Mouse (Mus musculus) frontal cortex, postnatal 25 days (tissue): ENCODE results near the gene Naa60.

Experiments
- DNase-seq, 2 experiments: peaks; one replicate each; pipeline ENCODE4 v3.0.0; 2022; ENCODE audit warnings: low spot score in 2 of 2

Gene Naa60

GRCm38 (mm10) chr16:3885065-3885670, 13.0 kb downstream of the Naa60 start:
- DNase-seq: no peak

GRCm38 (mm10) chr16:3891621-3892295, 19.6 kb downstream of the Naa60 start:
- no peak for DNase-seq

- DNase-seq: no peak
Measured at GRCm38 (mm10) chr16:3893739-3894138, 21.6 kb downstream of the Naa60 start.

- no peak for DNase-seq
Measured at GRCm38 (mm10) chr16:3895173-3895792, 23.1 kb downstream of the Naa60 start.

- no peak for DNase-seq
Measured at GRCm38 (mm10) chr16:3896046-3896445, 23.9 kb downstream of the Naa60 start.

GRCm38 (mm10) chr16:3896553-3896952, 24.4 kb downstream of the Naa60 start:
- no peak for DNase-seq

GRCm38 (mm10) chr16:3907471-3907870, 35.3 kb downstream of the Naa60 start:
- DNase-seq: no peak

GRCm38 (mm10) chr16:3908537-3909111, 36.4 kb downstream of the Naa60 start, which contains the start of the genes 1700037C18Rik and Cluap1:
Gene 1700037C18Rik, minus strand, starts transcription at chr16:3908689.
Gene Cluap1, plus strand, starts transcription at chr16:3908801.
- peak; percentile 90 to 91 for DNase-seq

GRCm38 (mm10) chr16:3909118-3909517, 36.9 kb downstream of the Naa60 start:
- DNase-seq: no peak

- DNase-seq: no peak
Measured at GRCm38 (mm10) chr16:3920756-3921155, 48.6 kb downstream of the Naa60 start.

GRCm38 (mm10) chr16:3923515-3923914, 51.3 kb downstream of the Naa60 start:
- no peak for DNase-seq

- DNase-seq: no peak
Measured at GRCm38 (mm10) chr16:3923966-3924365, 51.8 kb downstream of the Naa60 start.

GRCm38 (mm10) chr16:3928582-3928981, 56.4 kb downstream of the Naa60 start:
- no peak for DNase-seq

- no peak for DNase-seq
Measured at GRCm38 (mm10) chr16:3929151-3929550, 57.0 kb downstream of the Naa60 start.

GRCm38 (mm10) chr16:3933536-3933935, 61.4 kb downstream of the Naa60 start:
- DNase-seq: no peak

- no peak for DNase-seq
Measured at GRCm38 (mm10) chr16:3934091-3934490, 61.9 kb downstream of the Naa60 start.

- DNase-seq: no peak
Measured at GRCm38 (mm10) chr16:3934701-3935100, 62.5 kb downstream of the Naa60 start.

- DNase-seq: no peak
Measured at GRCm38 (mm10) chr16:3951141-3951540, 79.0 kb downstream of the Naa60 start.
